Mouse (Mus musculus) liver, adult 2 months (tissue): ENCODE results near the gene Ifi211. TPM values are rescaled to one million over a fixed set of nuclear protein-coding genes. Genes with fewer than 3 reads are reported as not detected.
A peak's percentile ranks its signal among the peaks of the same experiment; 100 is the strongest.
"Not testable (repeated sequence)": the region's sequence is repeated elsewhere in the genome, so short reads cannot be mapped to it uniquely, and the experiment has no call there.

Experiments used
- DNase-seq: peaks from one replicate; pipeline ENCODE4 v3.0.0-alpha.2; 2011; ENCODE audit warnings: low read depth, low spot score; ENCODE audit errors: extremely low read depth
- H3K27ac ChIP-seq: fragments of 200-500 bp; replicated peaks from 2 replicates; pipeline ENCODE4 v1.5.1; 2012; ENCODE audit warnings: low read depth, mild to moderate bottlenecking, control low read depth, inconsistent platforms, low read length; ENCODE audit not compliant: insufficient read depth
- H3K27me3 ChIP-seq: fragments of 200-500 bp; 2 replicates; pipeline ENCODE4 v1.6.1; 2012; ENCODE audit warnings: mild to moderate bottlenecking, moderate library complexity, low read length, inconsistent platforms; ENCODE audit not compliant: control insufficient read depth, insufficient read depth
- H3K36me3 ChIP-seq: fragments of 200-500 bp; 2 replicates; pipeline ENCODE4 v1.6.1; 2012; ENCODE audit warnings: low read length, inconsistent platforms; ENCODE audit not compliant: control insufficient read depth, insufficient read depth
- H3K4me1 ChIP-seq: fragments of 200-500 bp; 2 replicates; pipeline ENCODE4 v1.6.1; 2011; ENCODE audit warnings: low read length; ENCODE audit not compliant: control insufficient read depth, insufficient read depth
- H3K4me3 ChIP-seq: fragments of 200-500 bp; 2 replicates; pipeline ENCODE4 v1.5.1; 2011; ENCODE audit warnings: low read depth, mild to moderate bottlenecking, control low read depth, low read length, moderate library complexity; ENCODE audit not compliant: insufficient read depth
- H3K79me2 ChIP-seq: fragments of 200-500 bp; 2 replicates; pipeline ENCODE4 v1.6.1; 2012; ENCODE audit warnings: inconsistent platforms, mild to moderate bottlenecking, low read length, moderate library complexity; ENCODE audit not compliant: control insufficient read depth, insufficient read depth
- H3K9ac ChIP-seq: fragments of 200-500 bp; 2 replicates; pipeline ENCODE4 v1.6.1; 2012; ENCODE audit warnings: low read depth, mild to moderate bottlenecking, control low read depth, inconsistent platforms, low read length
- WGBS: fragments of 180-500 bp; shearing (Covaris S2); methylation state at CpG from one replicate; pipeline ENCODE4 v1.1.7; 2018; 5-methylcytosine and 5-hydroxymethylcytosine counted together
- polyA plus RNA-seq: library from polyadenylated mRNA; depleted of rRNA; stranded (reverse); fragments of >200 nt; gene quantifications from 2 replicates; pipeline ENCODE4 v1.2.3, GENCODE M21; 2012
- total RNA-seq: library from RNA; depleted of rRNA; stranded (reverse); fragments of >200 nt; gene quantifications from 2 replicates; pipeline ENCODE4 v1.2.3, GENCODE M21; 2014

The Ifi211 gene
- total and polyA plus RNA-seq, 2 experiments: 0.27 to 3.9 TPM

GRCm38 (mm10) chr1:173889741-173890140 lies 23.1 kb downstream of the Ifi211 start:
- H3K9ac ChIP-seq, H3K27me3 ChIP-seq, DNase-seq, H3K27ac ChIP-seq, H3K36me3 ChIP-seq, H3K79me2 ChIP-seq, H3K4me1 ChIP-seq, H3K4me3 ChIP-seq: not testable (repeated sequence)

- H3K27me3 ChIP-seq, H3K9ac ChIP-seq, DNase-seq, H3K79me2 ChIP-seq, H3K4me3 ChIP-seq, H3K36me3 ChIP-seq, H3K27ac ChIP-seq, H3K4me1 ChIP-seq: not testable (repeated sequence)
- 40% methylated on average over 1 of the region's 2 CpGs for WGBS
These were observed 25.6 kb downstream of the Ifi211 start for GRCm38 (mm10) chr1:173887026-173887787.

DNA sequence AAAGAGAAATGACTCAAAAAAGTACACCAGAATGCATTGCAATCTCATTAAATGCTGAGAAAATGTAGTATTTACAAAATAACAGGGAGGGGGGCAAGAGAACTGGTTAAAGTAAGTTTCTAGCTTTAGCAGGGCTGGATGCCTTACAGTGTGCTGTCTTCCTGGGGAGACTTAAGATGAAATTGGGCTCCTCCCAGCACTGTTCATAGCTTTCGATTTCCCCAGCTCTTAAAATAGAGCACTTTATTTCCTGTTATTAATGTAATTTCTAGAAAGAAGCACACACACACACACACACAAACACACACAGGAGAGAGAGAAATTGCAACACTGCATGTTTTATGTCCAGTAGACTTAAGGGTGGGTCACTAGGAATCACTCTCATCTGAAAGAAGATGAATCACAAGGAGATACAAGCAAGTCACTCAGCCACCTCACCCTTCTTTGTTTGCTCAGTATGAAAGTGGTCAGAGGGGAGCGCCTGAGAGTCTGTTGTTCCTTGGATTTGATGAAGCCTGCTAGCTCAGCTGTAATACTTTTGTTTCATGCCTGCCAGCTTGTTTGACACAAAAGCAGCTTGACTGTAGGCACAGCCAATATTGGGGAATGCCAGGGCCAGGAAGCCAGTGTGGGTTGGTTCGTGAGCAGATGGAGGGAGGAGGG lies 32.7 kb downstream of the Ifi211 start:
- H3K27ac ChIP-seq: peak overlapping the region; percentile 71
- peak; percentile 7 for DNase-seq
- peak overlapping the region; percentile 29; the same call in 1 of the 2 replicates for H3K9ac ChIP-seq

DNA sequence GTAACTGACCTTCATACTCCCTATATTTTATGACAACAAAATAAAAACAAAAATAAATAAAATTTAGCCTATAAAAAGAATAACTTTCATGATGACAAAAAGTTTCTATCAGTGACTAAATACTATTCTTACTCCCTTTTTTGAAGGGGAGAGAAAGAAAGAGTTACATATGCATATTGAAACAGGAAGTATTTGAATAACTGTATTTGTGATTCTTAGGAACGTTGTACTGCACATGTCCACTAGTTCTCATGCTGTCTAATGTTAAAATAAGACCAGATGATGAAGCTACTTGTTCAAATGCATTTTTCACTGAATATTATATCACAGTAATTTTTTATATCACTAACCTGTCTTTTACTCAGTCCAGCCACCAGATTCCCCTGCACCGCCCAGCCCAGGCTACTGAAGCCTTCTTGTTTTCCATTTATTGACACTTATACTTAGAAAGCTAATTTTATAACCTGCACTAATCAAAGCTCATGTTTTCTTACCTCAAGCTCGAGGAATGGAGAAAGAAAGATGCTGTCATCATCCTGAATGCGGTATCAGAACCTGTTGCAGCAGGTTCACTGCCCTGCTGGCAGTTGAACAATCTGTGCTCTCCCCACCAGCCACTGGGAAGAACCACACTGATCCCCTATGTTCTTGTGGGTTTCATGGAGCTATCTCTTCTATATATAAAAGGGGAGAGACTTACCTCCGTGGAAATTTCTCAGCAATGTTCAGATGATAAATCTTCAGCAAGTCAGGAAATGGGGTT lies 33.4 kb downstream of the Ifi211 start:
- not testable (repeated sequence) for H3K36me3 ChIP-seq, H3K79me2 ChIP-seq, H3K27me3 ChIP-seq, H3K4me1 ChIP-seq, DNase-seq
- peak overlapping the region; percentile 35; the same call in 1 of the 2 replicates for H3K27ac ChIP-seq
- 58% methylated on average over 5 of the region's 5 CpGs for WGBS
- H3K9ac ChIP-seq: peak overlapping the region; percentile 61; the same call in 1 of the 2 replicates
- peak overlapping the region; percentile 50 for H3K4me3 ChIP-seq

More for the DNA sequence above, 32.7 kb downstream of the Ifi211 start:
- peak overlapping the region; percentile 30; the same call in 1 of the 2 replicates for H3K4me3 ChIP-seq
- 48% methylated on average over 3 of the region's 3 CpGs for WGBS
- not testable (repeated sequence) for H3K79me2 ChIP-seq, H3K27me3 ChIP-seq, H3K36me3 ChIP-seq, H3K4me1 ChIP-seq

DNA sequence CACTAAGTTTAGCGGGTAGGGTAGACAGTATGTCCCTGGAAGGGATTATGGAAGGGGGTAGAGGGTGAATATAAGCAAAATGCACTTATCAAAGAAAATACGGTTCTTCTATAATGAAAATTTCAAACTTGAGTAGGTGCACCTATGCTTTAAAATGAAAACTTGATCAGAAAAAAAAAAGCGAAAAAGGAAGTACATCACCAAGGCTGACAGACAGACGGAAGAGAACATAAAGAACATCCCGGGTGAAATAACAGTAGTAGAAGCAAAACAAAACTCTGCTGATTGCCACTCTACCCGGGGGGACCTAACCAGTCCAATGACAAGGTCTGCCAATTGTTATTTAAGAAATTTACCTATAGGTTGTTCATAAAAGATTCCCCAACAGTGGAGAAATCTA lies 34.6 kb downstream of the Ifi211 start:
- not testable (repeated sequence) for H3K36me3 ChIP-seq, H3K27me3 ChIP-seq, DNase-seq, H3K9ac ChIP-seq, H3K27ac ChIP-seq, H3K4me1 ChIP-seq, H3K79me2 ChIP-seq
- WGBS: 76% methylated on average over 6 of the region's 6 CpGs
- peak overlapping the region; percentile 17 for H3K4me3 ChIP-seq

GRCm38 (mm10) chr1:173877125-173877524 lies 35.7 kb downstream of the Ifi211 start:
- H3K36me3 ChIP-seq, H3K79me2 ChIP-seq, H3K27me3 ChIP-seq, H3K4me1 ChIP-seq, H3K9ac ChIP-seq, H3K27ac ChIP-seq, H3K4me3 ChIP-seq: not testable (repeated sequence)
- DNase-seq: peak; percentile 5
- WGBS: 69% methylated on average over 1 of the region's 1 CpGs

- H3K27ac ChIP-seq, DNase-seq, H3K9ac ChIP-seq, H3K27me3 ChIP-seq, H3K79me2 ChIP-seq, H3K4me1 ChIP-seq, H3K36me3 ChIP-seq, H3K4me3 ChIP-seq: not testable (repeated sequence)
- 82% methylated on average over 1 of the region's 1 CpGs for WGBS
These were observed 44.3 kb downstream of the Ifi211 start for GRCm38 (mm10) chr1:173868586-173868985.
